Mouse (Mus musculus) kidney, adult 2 months (tissue): ENCODE measurements at regions not wholly inside any gene's neighbourhood (a gene's known extent, or its start where the extent isn't known, plus 50 kb on each side); places are given as distances from the start of the nearest gene placed in this dataset.

Experiments used
- CTCF ChIP-seq: fragments of 200-500 bp; conservative IDR thresholded peaks from 2 replicates; pipeline ENCODE4 v1.5.1; 2011; ENCODE audit warnings: low read depth, mild to moderate bottlenecking, control low read depth, low read length, moderate library complexity, mixed read lengths; ENCODE audit not compliant: insufficient read depth, insufficient read length
- POLR2A ChIP-seq: fragments of 200-500 bp; IDR thresholded peaks from one replicate; pipeline ENCODE4 v1.6.1; 2011; ENCODE audit warnings: low read depth, low read length, control low read depth

DNA sequence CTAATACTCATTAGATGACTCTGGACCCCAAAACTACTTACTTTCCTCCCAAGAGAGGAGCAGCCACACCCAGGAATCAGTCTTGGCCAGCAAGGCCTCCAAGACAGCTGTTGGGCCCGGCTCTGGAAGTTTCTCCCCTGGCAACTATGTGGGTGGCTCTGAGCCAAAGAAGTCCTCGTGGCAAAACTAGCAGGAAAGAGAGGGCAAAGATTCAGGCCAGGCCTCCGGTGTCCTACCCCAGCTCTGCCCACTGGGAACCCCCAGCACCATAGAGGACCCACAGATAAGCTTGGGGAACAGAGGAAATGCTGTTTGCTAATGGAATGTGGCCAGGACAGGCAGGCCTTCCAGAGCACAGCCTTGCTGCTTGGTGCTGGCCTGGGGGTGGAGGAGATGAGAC, 51.9 kb upstream of the Kdm8 start:
- no peak for TF ChIP-seq CTCF
- TF ChIP-seq POLR2A, result no peak
